Mouse (Mus musculus) CD8-positive naive resting alpha-beta T cell, adult 2 months (primary cell): ENCODE measurements around the gene Slc2a8.

ENCODE experiments used
- DNase-seq, 2 experiments: peaks; one replicate each; pipeline ENCODE4 v3.0.0; 2022; ENCODE audit warnings: low read depth in 2 of 2, low spot score in 2 of 2

Gene Slc2a8

GRCm38 (mm10) chr2:32974216-32974615, 7.7 kb downstream of the Slc2a8 start:
- no peak for DNase-seq

DNA sequence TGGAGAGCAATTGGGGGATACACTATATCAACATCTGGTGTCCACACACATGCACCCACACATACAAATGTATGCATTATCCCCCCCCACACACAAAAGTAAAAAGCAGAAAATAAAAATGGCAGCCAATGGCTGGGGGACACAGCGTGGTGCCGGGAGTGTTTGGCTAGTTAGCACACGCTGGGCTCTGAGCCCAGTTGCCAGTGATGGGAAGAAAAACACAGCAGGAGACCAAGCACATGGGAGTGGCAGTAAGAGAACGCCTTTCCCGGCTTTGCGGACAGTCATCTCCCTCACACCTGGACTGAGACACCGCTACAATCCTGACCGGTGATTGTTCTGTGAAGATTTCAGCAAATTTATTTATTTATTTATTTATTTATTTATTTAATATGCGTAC, 10.6 kb downstream of the Slc2a8 start:
- DNase-seq = no peak

DNA sequence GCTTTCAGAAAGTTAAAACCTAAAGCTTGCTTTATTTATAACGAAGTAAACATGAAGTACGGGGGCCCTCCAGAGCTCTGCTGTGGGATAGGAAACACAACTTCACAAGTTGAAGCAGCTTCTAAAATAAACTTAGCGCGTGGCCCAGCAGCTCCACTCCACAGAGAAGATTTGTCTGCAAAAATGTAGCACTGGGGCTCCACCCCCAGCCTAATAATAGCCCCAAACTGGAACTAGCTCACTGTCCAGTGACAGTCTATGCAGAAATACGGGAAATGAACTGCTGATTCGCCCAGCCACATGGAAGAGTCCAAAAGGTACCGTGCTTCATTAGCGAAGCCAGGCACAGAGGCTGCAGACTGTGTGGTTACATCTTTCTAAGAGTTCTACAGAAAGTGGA, 12.6 kb downstream of the Slc2a8 start:
- no peak for DNase-seq

DNA sequence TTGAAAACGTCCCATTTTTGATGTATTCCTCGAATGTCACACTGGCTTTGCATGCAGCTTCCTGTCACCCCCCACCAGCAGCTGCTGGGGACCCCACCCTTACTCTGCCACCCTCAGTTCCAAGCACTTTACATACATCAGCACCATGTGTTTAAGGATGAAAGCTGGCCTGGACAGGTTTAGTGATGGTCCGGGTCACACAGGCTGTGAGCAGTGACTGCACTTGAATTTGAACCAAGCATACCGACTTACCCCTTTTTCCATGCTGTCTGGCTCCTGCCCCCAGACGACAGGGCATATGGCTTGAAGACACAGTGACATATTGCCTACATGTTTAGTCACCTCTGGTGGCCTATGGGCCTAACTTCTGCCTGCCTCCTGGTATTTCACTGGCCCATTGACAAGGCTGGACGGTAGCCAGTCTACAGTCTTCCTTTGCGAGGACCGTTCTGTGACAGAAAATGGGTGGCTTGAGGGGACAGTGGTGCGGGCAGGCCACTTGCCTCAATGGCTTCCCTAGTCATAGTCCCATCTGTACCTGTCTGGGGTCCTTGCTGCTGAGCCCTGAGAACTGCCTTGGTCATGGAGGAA, 13.8 kb downstream of the Slc2a8 start:
- DNase-seq = no peak

DNA sequence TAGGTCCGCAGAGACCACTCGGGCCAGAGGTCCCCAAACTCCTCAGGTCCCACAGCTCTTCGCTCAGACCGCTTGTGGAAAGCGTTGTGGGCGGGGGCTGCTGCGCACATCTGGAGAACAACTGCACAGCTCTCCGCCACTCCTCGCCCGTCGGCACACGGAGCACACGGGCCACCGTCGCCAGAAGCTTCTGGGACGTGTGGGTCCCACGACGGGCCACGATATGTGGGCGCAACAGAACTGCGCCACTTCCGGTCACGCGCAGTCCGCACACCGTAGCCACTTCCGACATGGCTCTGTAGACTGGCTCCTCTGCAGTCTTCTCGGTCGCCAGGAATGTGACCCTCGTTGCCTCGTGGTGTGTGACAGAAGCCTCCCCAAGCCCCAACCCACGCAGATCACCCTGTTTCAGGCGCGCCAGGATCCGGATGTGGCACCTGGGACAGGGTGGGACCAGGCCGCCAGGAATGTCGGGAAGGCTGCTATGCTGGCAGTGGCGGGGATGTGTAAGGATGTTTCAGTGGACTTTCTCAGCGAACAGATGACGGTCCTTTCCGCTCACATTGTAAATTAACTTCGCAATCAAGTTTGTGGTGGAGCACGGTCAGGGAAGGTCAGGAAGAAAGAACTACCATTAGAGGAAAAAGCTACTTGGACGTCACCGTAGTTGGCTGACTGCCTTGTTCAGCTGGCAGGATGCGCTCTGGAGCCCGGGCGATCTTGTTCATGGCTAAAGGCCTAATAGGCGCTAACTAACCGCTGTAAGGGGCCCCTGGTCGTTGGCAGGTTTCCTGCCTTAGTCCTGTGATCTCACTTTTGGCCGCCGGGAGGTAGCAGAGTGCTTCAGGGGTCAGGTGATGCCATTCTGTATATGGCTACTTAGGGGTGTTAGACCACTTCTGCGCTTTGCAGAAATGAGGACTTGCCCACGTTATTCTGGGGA, 14.9 kb downstream of the Slc2a8 start:
- peak; percentile 66 for DNase-seq

- no peak for DNase-seq
Measured at GRCm38 (mm10) chr2:32966184-32966688, 15.6 kb downstream of the Slc2a8 start.

DNA sequence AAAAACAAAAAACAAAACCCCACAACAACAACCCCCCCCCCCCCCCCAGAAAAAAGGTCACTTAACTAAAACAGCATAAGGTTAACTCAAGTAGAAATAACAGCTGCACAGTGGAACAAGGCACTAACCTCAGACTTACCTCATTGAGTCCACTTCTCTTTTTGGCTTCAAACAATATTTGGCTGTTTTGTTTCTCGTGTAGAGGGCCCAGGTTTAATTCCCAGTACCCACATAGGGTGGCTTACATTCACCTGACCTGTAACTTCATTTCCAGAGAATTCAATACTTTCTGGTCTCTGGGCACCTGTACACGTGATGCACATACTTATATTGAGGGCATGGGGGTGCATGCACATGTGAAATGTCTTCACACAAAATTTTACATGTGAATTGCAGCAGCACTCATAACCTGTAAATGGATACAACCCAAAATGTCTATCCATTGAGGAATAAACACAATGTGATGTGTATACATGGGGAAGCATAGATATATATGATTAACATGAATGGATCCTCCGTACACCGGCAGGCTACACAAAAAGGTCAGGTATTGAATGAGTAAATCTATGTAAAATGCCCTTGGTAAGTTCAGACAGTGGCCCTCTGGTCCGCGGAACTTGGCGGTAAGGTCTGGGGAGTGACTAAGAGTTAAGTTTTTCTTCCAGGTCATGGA, 16.2 kb downstream of the Slc2a8 start:
- no peak for DNase-seq

- no peak for DNase-seq
Measured at GRCm38 (mm10) chr2:32964659-32965457, 17.0 kb downstream of the Slc2a8 start.

DNA sequence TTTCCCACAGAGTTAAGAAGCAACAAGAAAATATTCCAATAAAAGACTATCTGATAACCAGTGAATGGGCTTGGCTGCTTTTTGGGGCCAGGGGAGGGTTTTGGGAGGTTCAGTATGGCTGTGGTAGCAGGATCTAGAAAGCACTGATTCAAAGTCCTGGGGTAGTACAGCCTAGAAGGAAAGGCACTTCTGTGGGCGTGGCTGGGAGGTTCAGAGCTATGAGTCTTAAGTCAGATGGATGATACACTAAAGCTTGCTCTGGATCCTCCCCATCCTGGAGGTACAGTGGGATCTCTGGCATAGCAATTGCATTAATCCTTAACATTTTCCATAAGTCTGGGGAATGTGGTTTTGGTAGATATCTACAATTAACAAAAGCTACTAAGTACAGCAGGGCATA, 17.9 kb downstream of the Slc2a8 start:
- no peak for DNase-seq

DNA sequence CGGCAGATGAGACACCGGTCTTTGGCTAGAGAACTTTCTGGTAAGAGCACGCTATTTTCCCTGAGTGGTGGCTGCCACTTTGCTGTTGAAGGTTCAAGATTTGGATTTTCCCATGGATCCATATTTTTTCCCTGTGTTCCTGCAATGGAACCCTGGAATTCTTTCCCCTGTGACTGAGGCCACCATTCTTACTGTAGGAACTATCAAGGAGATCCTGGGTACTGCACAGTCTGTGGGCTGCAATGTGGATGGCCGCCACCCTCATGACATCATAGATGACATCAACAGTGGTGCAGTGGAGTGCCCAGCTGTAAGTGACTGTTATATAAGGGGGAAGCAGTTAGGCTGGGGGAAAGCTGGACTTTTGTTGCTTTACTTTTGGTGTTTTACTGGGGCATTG, 18.3 kb downstream of the Slc2a8 start:
- no peak for DNase-seq

- DNase-seq = peak; percentile 60 to 63
Measured at GRCm38 (mm10) chr2:32962875-32963220, 19.0 kb downstream of the Slc2a8 start.

- no peak for DNase-seq
Measured at GRCm38 (mm10) chr2:32962062-32962874, 19.6 kb downstream of the Slc2a8 start.

DNA sequence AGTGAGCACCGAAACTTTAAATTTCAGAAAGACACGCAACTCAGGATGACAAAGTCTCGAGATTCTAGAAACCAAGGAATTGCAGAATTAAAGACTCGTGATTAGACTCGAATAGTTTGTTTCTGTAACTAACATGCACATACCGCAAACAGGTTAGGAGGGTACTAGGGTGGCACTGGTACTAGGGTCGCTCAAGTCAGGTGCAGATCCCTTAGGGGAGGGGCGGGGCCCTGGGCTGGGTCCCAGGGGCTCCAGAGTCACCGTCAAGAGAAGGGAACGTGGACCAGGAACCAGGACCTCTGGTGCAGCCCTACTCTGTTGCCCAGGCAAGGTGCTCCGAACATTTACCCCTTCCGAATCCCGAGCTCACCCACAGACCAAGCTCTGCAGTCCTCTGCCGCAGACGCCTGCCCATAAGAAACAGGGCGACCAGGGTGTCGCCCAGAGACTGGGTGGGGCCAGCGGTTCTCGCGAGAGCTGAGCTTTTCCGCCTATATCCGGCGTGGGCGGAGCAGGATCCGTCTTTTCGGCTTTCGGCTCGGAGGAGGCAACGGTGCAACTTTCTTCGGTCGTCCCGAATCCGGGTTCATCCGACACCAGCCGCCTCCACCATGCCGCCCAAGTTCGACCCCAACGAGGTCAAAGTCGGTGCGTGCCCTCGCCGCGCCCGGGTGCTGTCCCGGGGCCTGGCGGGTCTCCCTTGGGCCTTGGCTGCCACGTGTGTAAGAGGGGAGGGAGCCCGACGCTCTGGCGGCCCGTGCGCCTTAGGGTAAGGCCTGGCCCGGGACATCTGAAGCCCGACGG, 20.5 kb downstream of the Slc2a8 start, which contains the start of the genes Rpl12 and Lrsam1:
Gene Rpl12 (plus strand): TSS at position 368 of the 804 bp plus-strand sequence.
Gene Lrsam1 (minus strand): TSS at position 423 of the 804 bp plus-strand sequence.
- peak; percentile 93 to 96 for DNase-seq

GRCm38 (mm10) chr2:32960273-32960672, 21.6 kb downstream of the Slc2a8 start:
- no peak for DNase-seq

DNA sequence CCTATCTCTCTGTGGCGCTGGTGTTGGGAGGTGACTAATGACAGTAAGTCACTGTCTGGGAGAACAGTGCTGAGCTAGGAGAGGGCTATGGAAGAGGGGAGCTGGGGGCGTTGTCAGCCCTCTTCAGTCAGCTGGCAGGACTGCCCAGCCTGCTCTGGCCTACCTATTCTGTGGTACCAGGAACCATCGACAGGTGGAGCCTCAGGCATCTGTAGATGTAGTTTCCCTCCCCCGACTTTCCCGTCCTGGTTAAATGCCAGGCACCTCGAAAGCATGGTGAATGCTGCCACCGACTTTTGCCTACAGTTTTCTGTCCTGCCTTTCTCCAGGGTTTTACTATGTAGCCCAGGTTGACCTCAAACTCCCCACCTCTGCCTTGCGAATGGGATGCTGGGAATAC, 24.5 kb downstream of the Slc2a8 start:
- DNase-seq = no peak

- DNase-seq = no peak
Measured at GRCm38 (mm10) chr2:32954581-32954980, 27.3 kb downstream of the Slc2a8 start.

DNA sequence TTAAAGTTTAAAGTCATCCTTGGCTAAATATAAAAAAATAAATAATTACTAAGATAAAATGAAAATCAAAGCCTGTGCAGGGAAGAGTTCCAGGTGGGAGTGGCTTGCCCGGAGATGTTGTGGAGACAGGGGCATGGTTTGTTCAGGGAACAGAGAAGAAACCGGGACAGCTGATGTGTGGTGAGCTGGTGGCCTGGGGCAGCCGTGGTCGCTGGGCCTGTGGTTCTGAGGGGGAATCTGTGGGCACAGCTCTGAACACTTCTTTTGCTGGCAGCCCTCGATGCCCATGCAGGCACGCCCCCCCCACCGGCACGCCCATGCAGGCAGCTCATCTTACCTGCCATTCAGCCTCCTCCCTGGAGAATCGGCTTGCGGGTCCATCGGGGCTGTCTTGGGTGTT, 34.4 kb downstream of the Slc2a8 start:
- no peak for DNase-seq

DNA sequence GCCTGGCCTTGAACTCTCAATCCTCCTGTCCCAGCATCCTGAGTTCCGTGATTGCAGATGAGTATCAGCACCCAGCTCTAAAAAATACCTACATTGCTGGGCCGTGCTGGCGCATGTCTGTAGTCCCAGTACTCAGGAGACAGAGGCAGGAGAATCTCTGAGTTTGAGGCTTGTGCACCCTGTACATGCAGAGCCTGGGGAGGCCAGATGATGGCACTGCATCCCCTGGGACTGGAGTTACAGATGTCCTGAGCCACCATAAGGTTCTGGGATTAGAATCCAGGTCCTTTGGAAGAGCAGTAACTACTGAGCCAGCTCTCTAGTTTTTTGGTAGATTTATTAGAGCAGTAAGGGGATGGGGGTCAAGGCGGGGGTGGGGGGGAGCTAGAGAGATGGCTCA, 41.4 kb downstream of the Slc2a8 start:
- DNase-seq = no peak

DNA sequence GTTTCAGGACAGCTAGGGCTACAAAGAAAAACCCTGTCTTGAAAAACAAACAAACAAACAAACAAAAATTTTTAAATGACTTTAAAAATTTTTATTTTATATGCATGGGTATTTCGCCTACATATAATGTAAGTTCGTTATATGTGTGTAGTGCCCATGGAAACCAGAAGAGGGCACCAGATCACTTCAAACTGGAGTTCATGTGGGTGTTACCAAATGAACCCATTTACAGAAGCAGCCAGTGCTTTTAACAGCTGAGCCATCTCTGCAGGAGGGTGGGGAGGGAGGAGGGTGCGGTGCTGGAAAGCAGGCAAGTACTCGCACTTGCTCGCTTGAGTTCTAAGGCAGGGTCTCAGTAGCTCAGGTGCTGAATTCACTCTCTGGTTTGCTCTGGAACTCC, 42.5 kb downstream of the Slc2a8 start:
- DNase-seq = peak; percentile 43 to 65
